Mouse (Mus musculus) G1E (cell line): Measurements from ENCODE around the gene Shroom1. TPM values are rescaled to one million over a fixed set of nuclear protein-coding genes. Genes with fewer than 3 reads are reported as not detected.

ENCODE experiments used
- ATAC-seq: 2 replicates; pipeline ENCODE4 v1.8.0; 2016; ENCODE audit warnings: mild to moderate bottlenecking; ENCODE audit not compliant: insufficient number of reproducible peaks, poor library complexity, low FRiP score, severe bottlenecking; ENCODE audit errors: extremely low read depth
- DNase-seq: peaks from one replicate; pipeline ENCODE4 v3.0.0; 2012; ENCODE audit warnings: low spot score
- H3K27me3 ChIP-seq: 2 replicates; pipeline ENCODE4 v1.6.1; 2012; ENCODE audit warnings: mild to moderate bottlenecking, low read length, inconsistent platforms; ENCODE audit not compliant: insufficient read depth
- H3K36me3 ChIP-seq: replicated peaks from 2 replicates; pipeline ENCODE3; 2012; ENCODE audit warnings: mild to moderate bottlenecking, inconsistent platforms
- H3K4me1 ChIP-seq: 2 replicates; pipeline ENCODE4 v1.6.1; 2012; ENCODE audit warnings: low read depth, low read length, inconsistent platforms, mixed read lengths; ENCODE audit not compliant: insufficient read depth
- H3K4me3 ChIP-seq: 2 replicates; pipeline ENCODE4 v1.5.1; 2012; ENCODE audit warnings: low read depth, mild to moderate bottlenecking, inconsistent platforms, low read length, moderate library complexity, mixed read lengths
- H3K9me3 ChIP-seq: replicated peaks from 2 replicates; pipeline ENCODE4 v1.6.1; 2012; ENCODE audit warnings: inconsistent platforms
- CTCF ChIP-seq: IDR thresholded peaks from 2 replicates; pipeline ENCODE4 v1.5.1; 2012; ENCODE audit warnings: low read depth, low read length, inconsistent platforms, mixed read lengths
- GATA1 ChIP-seq: IDR thresholded peaks from 2 replicates; pipeline ENCODE4 v1.6.1; 2012; ENCODE audit warnings: borderline replicate concordance, low read length, inconsistent platforms, mixed read lengths
- GATA2 ChIP-seq: IDR thresholded peaks from 2 replicates; pipeline ENCODE4 v1.6.1; 2012; ENCODE audit warnings: low read depth, low read length, inconsistent platforms, borderline replicate concordance
- POLR2AphosphoS5 ChIP-seq: IDR thresholded peaks from 2 replicates; pipeline ENCODE4 v1.6.1; 2012; ENCODE audit warnings: low read depth, low read length, inconsistent platforms; ENCODE audit not compliant: insufficient replicate concordance
- TAL1 ChIP-seq: conservative IDR thresholded peaks from 2 replicates; pipeline ENCODE4 v1.6.1; 2012; ENCODE audit warnings: low read depth, low read length, inconsistent platforms, mixed read lengths
- polyA plus RNA-seq: library from polyadenylated mRNA; stranded (reverse); fragments of >175 nt; gene quantifications from 2 replicates; pipeline ENCODE4 v1.2.3, GENCODE M21; 2012
- total RNA-seq, 2 experiments: library from RNA; stranded (forward) in 1 of 2; stranded (reverse) in 1 of 2; fragments of 200-1000 nt in 1 of 2; fragments of >200 nt in 1 of 2; fragmentation: Nextera tagmentation in 1 of 2; gene quantifications; 2 replicates each; pipeline ENCODE4 v1.2.3; 2014 to 2017

Gene Shroom1
- total and polyA plus RNA-seq, 3 experiments: 0.11 TPM; not detected in 2

DNA sequence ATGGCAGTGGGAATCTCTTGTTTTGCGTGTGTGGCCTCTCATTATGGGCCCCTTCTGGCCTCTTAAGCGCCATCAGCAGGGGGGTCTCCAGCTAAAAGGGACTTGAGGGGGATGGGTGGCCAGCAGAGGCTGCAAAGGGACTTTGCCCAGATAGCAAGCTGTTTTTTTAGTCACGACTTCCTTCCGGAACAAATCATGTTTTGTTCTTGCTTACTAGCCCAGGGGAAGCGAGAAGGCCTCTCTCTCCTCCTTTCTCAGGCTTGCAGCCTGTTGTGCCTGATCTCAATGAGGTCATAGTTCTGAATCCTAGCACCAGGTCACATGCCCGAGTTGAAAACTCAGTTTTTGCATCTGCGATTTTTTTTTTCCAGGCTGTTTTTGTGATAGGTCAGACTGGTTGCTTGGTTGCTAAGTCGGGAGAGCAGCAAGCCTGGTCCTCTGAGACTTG lies 35.0 kb downstream of the Shroom1 start:
- H3K4me3 ChIP-seq: no peak overlapping the region
- H3K36me3 ChIP-seq: no peaks in the 10 kb centered on the region
- H3K27me3 ChIP-seq: peaks cover 5% of the 10 kb centered on the region
- DNase-seq: no peak
- no peaks in the 10 kb centered on the region for H3K9me3 ChIP-seq
- ATAC-seq: no peak
- H3K4me1 ChIP-seq: peaks cover 16% of the 10 kb centered on the region
- TF ChIP-seq TAL1: no peak
- TF ChIP-seq CTCF: no peak
- no peak for TF ChIP-seq GATA1
- no peak for TF ChIP-seq POLR2AphosphoS5
- TF ChIP-seq GATA2: no peak

DNA sequence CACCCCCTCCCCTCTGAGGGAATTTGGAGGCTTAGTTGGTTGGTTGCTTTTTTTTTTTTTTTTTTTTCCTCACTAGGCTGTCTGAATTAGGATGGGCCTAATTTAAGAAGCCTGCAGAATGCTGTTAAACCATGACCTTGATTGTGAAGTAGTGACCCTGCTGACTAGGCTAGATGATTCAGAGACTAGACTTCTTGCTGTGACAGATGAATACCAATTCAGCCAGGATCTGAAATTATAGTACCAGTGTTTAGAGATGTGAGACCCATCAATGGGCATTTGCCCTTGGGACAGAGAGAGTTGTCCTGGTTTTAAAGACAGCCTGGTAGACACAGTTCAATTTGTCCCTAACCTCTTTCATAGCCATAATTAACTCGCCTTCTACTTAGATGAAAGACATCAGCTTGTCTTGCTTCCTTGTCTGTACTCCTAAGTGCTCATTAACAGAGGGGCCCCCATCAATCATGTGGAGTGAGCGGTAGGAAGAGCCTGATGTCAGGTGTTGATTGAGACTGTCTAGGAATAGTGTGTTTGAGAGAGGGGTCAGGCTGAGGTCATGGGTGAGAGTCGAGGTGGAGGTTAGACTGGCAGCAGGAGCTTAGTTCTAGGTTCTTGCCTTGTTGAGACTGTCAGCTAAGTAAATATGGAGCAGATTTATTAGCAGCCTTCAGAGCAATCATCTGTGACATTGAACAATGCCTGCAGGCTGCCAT lies 36.4 kb downstream of the Shroom1 start:
- H3K9me3 ChIP-seq: no peaks in the 10 kb centered on the region
- no peak for ATAC-seq
- no peaks in the 10 kb centered on the region for H3K36me3 ChIP-seq
- no peak overlapping the region for H3K4me3 ChIP-seq
- H3K4me1 ChIP-seq: peaks cover 17% of the 10 kb centered on the region
- peaks cover 6% of the 10 kb centered on the region for H3K27me3 ChIP-seq
- TF ChIP-seq TAL1 (no peak), CTCF (no peak), GATA2 (no peak), GATA1 (no peak), POLR2AphosphoS5 (no peak)
- DNase-seq: no peak

DNA sequence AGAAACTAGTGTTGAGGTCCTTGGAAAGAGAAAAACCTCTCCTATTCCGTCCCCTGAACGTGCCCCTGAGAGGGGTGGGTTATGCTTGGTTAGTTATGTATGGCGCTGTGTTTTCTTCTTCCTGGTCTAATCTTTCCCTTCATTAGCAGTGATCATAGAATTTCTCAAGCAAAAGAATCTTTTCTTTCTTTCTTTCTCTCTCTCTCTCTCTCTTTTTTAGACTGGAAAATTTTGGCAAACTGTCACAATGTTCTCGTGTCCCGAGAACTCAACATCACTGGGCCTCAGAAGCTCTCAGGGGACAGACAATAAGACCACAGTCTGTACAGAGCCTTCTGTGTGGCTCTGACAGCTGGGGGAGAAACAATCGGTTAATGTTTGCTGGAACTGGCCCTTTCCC lies 38.4 kb downstream of the Shroom1 start:
- DNase-seq (no peak), ATAC-seq (no peak)
- Histone ChIP-seq H3K4me1 (peaks cover 16% of the 10 kb centered on the region), H3K36me3 (no peaks in the 10 kb centered on the region), H3K4me3 (no peak overlapping the region), H3K27me3 (peaks cover 12% of the 10 kb centered on the region), H3K9me3 (no peaks in the 10 kb centered on the region)
- TF ChIP-seq GATA2 (no peak), GATA1 (no peak), POLR2AphosphoS5 (no peak), CTCF (no peak), TAL1 (no peak)

DNA sequence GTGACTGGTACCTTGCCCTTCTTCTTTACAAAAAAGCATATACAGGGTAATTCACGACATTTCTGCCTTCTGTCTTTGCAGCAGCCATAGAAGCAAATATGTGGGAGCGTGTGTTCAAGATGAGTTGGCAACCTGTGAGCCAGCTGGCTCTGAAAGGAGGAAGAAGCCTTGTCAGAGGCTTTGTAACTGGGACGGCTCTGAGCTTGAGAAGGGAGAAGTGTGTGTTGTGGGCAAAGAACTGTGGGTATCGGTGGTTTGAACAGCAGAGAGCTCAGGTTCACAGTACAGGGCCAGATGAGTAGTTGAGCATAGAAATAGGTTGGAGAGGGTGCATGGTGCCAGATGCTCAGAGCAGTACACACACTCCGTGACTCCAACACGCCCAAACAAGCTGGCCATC lies 39.9 kb downstream of the Shroom1 start:
- no peaks in the 10 kb centered on the region for H3K9me3 ChIP-seq
- H3K4me3 ChIP-seq: no peak overlapping the region
- H3K36me3 ChIP-seq: no peaks in the 10 kb centered on the region
- no peak for DNase-seq
- TF ChIP-seq CTCF (no peak), GATA1 (no peak)
- no peak for ATAC-seq
- peaks cover 16% of the 10 kb centered on the region for H3K27me3 ChIP-seq
- H3K4me1 ChIP-seq: peaks cover 27% of the 10 kb centered on the region

DNA sequence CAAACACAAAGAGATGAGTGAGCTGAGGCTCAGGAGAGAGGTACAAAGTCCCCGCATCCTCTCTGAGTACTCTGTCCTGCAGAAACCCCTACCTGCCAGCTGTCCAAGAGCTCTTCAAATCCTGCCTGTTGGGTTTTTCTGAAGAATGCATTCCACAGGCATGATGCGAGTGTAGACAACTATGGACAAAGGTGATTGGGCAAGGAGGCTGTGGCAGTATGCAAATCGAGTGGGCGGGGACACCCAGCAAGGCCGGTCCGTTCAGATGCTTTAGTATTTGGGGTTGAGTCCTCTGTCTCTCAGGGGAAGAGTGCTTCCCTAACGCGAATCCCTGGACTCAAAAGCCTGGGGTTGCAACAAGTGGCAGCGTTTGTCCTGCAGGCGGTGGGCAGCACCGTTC lies 43.6 kb downstream of the Shroom1 start:
- no peaks in the 10 kb centered on the region for H3K9me3 ChIP-seq
- DNase-seq (no peak), ATAC-seq (no peak)
- H3K4me1 ChIP-seq: peaks cover 41% of the 10 kb centered on the region
- H3K4me3 ChIP-seq: no peak overlapping the region
- TF ChIP-seq POLR2AphosphoS5 (no peak), GATA2 (no peak), GATA1 (no peak), TAL1 (no peak), CTCF (no peak)
- no peaks in the 10 kb centered on the region for H3K36me3 ChIP-seq
- H3K27me3 ChIP-seq: peaks cover 16% of the 10 kb centered on the region

DNA sequence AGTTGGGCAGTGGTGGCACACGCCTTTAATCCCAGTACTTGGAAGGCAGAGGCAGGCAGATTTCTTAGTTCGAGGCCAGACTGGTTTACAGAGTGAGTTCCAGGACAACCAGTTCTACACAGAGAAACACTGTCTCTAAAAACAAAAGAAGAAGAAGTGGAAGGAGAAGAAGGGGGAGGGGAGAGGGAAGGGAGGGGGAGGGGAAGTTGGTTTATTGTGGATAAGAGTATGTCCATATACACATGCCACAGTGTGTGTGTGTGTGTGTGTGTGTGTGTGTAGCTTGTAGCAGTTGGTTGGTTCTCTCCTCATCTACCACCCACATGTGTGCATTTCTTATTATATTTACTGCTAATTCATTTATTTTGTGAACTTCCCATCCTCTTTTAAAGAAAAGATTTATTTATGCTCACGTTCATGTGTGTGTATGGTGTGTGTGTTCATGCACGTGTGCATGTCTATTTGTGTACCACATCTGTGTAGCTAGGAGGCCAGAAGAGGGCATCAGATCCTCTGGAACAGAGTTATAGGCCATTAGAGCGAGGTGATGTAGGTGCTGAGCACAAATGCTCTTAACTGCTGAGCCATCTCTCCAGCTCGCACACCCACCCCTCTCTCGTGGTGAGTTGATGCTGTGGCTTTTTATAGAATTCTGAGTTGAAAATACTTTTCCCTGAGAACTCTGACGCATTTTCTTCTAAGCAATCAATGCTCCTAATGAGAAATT lies 45.2 kb downstream of the Shroom1 start:
- Histone ChIP-seq H3K4me1 (peaks cover 38% of the 10 kb centered on the region), H3K4me3 (no peak overlapping the region), H3K36me3 (no peaks in the 10 kb centered on the region), H3K9me3 (no peaks in the 10 kb centered on the region), H3K27me3 (peaks cover 12% of the 10 kb centered on the region)
- no peak for DNase-seq
- TF ChIP-seq GATA1 (no peak), GATA2 (no peak), POLR2AphosphoS5 (no peak), TAL1 (no peak)
- no peak for ATAC-seq
